Mouse (Mus musculus) heart, adult 2 months (tissue): Measurements from ENCODE around the gene Lrrc72.

ENCODE experiments used
- CTCF ChIP-seq: fragments of 200-600 bp; IDR thresholded peaks from 2 replicates; pipeline ENCODE4 v1.8.1; 2022; ENCODE audit warnings: antibody characterized with exemption, mild to moderate bottlenecking, moderate library complexity
- EP300 ChIP-seq: fragments of 200-500 bp; IDR thresholded peaks from 2 replicates; pipeline ENCODE4 v1.6.1; 2011; ENCODE audit warnings: low read depth, low read length, control low read depth; ENCODE audit not compliant: insufficient read depth

DNA sequence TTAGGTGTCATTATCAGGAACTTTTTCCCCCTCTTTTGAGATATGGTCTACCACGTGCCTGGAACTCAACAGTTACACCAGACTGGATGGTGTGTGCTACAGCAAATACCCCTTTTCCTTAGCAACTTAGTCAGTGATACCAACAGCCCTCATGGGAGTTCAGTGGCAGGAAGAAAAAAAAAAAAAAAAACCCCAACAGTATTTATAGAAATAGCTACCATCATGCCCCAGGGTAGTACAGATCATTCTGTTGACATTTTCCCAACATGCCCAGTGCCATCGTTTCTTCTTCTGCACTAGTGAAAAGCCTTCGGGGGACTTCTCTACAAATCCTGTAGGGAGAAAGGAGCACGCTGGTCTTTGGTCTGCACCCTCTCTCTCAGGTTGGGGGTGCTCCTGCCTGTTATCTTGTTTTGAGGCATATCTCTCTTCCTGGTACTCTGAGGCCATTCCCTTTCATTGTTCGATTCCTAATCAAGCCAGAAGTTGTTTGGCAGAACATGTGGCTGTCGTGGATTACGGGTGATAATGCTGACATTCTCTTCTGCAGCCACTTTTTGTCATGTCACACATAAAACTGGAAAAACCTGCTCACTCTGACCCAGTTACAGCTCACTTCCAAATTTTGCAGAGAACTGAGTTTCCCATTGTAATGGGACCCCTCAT, 88.9 kb downstream of the Lrrc72 start:
- TF ChIP-seq CTCF (no peak), EP300 (no peak)
